Mouse (Mus musculus) left cerebral cortex, postnatal 10 days (tissue): Measurements from ENCODE around the gene Mgrn1. TPM values are rescaled to one million over a fixed set of nuclear protein-coding genes. Genes with fewer than 3 reads are reported as not detected.

Experiments
- DNase-seq, 2 experiments: peaks; one replicate each; pipeline ENCODE4 v3.0.0; 2021 to 2022; ENCODE audit warnings: low spot score in 2 of 2, mixed read lengths in 1 of 2; ENCODE audit errors: extremely low spot score in 1 of 2
- intact Hi-C: fragments of 180-260 bp; cut with DNase I; formaldehyde crosslinking; loops from one replicate; pipeline ENCODE4 v1.15.1; 2025
- total RNA-seq, 2 experiments: library from RNA; stranded (reverse); gene quantifications; 2 replicates each; pipeline ENCODE4 v1.2.3; 2021

Mgrn1 gene
- total RNA-seq, 2 experiments from 2014 or later: 176 to 182 TPM

DNA sequence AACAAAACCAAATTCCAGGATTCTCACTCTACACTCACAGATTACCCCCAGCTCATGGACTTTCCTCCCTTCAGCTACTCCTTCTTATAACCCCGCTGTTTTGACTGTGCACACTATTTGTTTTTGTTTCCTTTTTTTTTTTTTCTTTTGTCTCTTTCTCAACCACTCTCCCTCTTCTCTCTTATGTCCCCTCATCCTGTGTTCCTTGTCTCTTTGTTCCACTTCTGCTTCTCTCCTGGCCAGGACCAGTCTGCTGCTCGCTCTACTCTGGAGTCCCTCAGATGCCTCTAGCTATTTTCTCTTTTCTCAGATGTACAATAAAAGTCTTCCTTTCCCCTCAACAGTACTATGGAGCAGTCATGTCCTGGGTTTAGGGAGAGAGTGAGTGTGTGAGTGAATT, 16.3 kb downstream of the Mgrn1 start:
- no peak for DNase-seq
- intact Hi-C loops: no loop called here

GRCm38 (mm10) chr16:4903491-4904102, 17.5 kb downstream of the Mgrn1 start:
- no peak for DNase-seq
- intact Hi-C loops: no loop called here

DNA sequence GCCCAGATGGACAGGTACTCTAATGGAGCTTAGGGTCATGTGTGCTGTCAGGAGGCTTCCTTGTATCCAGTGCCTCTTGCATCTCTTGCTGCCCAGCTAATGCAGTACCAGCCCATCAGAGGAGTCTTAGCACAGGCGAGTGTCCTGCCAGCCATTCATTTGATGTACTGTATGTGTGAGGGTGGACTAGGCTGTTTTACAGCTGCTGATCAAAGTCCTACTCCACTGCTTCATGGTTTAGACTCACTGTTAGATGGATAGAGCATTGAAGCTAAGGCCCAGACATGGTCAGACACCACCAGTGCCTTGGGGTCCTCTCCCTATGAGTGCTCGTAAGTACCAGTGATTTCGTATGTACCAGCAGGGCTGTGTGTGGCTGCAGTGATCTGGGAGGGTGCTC, 18.8 kb downstream of the Mgrn1 start:
- intact Hi-C loops: no loop called here
- DNase-seq: no peak

DNA sequence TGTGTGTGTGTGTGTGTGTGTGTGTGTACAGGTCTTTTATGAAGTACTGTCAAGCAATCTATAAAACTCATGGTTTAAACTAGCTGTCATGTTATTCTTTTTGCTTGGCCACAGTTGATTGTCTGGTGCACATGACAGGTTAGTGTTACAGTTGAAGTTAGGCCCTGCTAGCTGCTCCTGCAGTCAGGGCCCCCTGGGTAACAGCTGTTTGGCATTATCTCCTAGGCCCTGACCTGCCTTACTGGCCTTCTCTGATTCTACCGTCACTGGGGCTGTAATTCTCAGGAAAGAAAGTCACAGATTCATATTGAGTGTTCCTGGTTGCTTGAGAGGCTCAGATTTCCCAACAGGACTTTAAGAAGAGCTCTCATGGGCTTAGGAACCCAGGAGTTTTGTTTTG, 19.5 kb downstream of the Mgrn1 start:
- intact Hi-C loops: no loop called here
- no peak for DNase-seq

DNA sequence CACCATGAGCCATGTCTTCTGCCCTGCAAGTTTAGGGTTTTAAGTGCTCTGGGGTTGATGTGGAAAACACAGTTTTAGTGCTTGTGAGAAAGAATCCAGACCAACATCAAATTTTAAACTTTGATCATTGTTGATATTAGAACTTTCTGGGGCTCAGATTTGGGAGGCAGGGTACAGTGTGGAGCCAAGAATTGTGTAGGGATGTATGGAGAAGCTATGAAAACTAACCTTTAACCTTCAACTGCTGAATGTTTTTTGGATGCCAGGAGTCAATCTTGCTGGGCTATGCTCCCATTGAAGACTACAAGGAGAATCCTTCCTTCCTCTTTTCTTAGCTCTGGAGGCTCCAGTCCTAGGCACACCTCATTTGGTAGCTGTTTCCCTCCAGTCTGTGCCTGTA, 20.5 kb downstream of the Mgrn1 start:
- no peak for DNase-seq
- intact Hi-C loops: no loop called here

DNA sequence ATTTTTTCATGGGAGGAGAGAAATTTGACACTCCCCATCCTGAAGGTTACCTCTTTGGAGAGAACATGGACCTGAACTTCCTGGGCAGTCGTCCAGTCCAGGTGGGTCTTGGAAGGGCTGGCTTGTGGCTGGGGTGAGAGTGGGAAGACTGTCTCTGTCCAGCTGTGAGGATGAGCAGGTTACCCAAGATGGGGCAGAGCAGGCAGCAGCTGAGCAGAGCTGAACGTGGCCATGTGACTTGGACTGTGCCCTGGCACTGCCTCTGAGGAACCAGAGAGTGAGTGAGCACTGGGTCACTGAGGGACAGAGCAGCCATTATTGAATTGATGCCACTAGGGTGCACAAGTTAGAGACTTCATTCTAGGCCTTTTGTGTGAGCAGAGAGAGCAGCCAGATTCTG, 21.3 kb downstream of the Mgrn1 start:
- intact Hi-C loops: no loop called here
- DNase-seq: no peak

DNA sequence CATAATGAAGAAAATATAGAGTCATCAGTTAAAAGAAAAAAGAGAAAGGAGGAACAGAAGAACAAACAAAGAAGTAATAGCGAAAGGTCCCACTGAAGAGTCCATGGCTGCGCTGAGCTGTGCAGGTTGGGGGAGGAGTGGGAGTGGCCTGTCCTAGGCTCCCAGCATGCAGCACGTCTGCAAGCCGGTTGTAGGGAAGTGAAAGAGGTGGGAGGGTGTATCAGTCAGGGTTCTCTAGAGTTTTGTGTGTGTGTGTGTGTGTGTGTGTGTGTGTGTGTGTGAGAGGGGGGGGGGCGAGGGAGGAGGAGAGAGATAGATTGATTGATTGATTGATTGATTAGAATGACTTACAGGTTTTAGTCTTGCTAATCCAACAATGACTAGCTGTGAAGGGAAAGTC, 21.9 kb downstream of the Mgrn1 start:
- intact Hi-C loops: no loop called here

GRCm38 (mm10) chr16:4909745-4910144, 23.7 kb downstream of the Mgrn1 start:
- DNase-seq: no peak
- intact Hi-C loops: no loop called here

More for the DNA sequence above, 21.9 kb downstream of the Mgrn1 start:
- no peak for DNase-seq

- DNase-seq: no peak
- intact Hi-C loops: no loop called here
These were observed 24.7 kb downstream of the Mgrn1 start for GRCm38 (mm10) chr16:4910758-4911157.

DNA sequence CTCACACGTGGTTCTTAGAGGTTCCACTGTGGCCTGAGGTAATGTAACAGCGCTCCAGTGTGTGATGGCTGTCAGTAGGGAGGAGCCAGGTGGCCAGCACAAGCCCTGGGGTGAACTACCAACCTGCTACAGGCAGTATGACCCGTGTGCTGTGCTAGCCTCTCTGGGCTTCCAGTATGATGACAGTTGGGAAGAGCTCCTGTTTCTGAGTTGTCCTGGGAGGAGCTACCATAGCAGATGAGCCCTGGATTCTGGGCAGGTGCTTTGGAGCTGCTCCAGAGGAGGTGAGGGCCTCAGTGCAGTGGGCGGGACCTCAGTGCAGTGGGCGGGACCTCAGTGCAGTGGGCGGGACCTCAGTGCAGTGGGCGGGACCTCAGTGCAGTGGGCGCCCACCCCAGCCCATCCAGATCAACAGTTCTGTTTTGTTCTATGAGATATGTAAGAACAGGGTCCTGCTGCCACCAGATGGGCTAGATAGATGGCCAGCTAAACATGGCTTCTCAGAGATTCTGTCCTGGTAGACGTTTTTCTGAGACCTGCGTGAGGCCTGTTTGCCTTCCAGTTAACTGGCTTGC, 26.1 kb downstream of the Mgrn1 start:
- intact Hi-C loops: no loop called here
- no peak for DNase-seq

DNA sequence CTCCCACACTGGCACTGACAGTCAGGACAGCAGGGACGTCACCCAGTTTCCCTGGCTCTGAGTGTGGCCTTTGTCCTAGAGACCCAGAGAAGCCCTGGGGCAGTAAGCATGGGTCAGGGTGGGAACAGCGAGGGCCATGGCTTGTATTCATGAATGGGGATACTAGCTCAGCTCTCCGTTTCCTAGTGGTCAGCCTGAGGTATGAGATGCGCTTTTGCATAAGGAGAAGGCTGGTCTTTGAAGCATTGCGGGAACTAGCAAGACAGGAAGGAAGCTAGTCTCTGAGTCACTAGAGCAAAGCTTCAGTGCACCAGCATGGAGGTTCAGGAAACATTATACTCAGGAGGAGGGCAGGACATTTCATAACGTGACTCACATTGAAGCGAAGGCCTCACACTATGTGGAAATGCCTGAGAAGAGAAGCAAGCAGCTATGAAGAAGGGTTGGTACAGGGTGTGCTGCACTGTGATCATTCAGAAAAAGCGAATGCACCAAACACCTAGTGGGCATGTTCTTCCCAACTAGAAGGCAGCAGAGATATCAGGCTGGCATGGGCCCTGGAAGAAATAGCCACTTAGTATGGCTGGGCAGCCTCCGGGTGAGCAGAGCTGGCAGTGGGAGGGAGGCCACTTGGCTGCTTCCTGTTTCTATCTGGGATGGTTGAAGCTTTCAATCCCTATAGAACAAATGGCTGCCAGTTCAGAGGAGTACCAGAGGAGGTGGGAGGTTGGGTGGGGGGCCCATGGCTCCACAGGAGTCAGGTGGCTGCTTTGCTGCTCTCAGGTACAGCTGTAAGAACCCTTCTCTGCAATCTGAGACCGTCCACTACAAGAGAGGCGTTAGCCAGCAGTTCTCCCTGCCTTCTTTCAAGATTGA, 27.1 kb downstream of the Mgrn1 start:
- DNase-seq: no peak
- intact Hi-C loops: no loop called here

DNA sequence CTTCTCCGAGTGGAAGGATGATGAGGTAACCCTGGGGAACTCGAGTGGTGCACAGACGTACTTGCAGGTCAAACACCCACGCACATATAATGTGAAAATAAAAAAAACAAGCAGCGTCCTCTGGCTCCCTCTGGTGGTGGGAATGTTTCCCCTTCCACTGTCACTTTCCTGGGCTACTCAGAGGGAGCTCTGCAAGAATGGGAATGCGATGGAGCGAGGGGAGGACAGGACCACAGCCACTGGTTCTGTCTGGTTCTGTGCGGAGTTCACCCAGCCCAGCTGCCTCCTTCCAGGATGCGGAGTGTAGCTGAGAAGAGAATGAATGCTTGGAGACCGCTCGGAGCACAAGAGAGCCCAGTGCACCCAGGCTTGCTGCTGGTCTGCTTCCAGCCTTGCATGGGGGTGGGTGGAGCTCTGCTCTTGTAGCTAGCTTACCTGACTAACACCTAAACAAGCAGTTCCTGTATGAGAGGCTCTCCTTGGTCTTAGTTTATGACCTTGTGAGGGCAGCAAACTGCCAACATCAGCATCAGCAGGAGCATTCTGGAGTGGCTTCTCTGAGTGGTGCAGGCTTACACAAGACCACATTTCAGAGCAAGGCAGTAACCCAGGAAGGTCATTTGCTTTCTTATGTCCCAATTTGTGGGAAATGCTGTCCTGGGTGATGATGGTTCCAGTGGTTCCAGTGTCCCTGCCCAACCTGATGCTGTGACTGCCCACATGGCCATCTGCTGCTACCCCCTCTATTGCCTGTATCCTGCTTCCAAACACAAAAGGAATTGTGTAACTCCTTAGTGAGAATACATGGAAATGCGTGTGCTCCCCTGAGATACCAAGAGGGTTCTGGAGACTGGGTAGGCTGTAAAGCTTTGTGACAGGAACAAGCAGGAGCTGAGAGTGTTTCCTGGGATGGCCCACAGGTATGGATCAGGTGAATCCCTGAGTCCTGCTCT, 28.0 kb downstream of the Mgrn1 start:
- DNase-seq: peak; percentile 78 to 85
- intact Hi-C loops: no loop called here

DNA sequence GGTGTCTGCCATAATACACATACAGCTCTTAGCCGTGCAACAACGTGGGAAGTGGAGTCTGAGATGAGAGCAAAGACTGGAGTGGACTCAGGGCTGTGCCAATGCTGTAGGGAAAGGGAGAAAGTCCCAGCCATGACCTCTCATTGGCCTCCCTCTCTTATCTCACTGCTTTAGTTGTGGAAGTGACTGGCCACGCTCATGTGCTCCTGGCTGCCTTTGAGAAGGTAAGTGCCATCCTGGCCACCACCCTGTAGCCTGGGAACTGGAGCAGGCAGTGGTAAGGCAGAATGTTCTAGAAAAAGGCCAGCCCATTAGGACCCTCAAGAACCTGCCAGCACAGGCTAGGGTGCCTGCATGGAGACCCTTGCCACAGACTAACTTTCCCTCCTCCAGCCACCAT, 29.9 kb downstream of the Mgrn1 start:
- no peak for DNase-seq
- intact Hi-C loops: no loop called here

- no peak for DNase-seq
- intact Hi-C loops: no loop called here
These were observed 30.6 kb downstream of the Mgrn1 start for GRCm38 (mm10) chr16:4916608-4917007.

DNA sequence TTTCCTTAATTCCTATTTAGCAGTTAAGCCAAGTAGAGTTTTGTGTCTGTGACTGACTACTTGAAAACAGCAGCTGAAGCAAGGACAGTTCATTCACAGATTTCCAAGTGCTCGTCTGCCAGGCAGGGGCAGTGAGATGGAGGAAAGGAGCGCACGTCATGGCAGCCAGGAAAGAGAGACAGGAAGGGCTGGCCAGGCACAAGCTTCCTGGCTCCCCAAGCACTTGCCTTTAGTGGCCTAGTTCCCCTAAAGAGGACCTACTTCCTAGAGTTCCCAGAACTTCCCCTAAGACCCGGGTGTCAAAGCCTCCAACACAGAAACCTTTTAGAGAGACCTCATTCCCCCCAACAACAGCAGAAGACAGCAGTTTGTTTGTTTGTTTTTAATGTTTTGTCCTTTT, 34.5 kb downstream of the Mgrn1 start:
- peak in 1 of 2 experiments; percentile 28 for DNase-seq
- intact Hi-C loops: no loop called here

DNA sequence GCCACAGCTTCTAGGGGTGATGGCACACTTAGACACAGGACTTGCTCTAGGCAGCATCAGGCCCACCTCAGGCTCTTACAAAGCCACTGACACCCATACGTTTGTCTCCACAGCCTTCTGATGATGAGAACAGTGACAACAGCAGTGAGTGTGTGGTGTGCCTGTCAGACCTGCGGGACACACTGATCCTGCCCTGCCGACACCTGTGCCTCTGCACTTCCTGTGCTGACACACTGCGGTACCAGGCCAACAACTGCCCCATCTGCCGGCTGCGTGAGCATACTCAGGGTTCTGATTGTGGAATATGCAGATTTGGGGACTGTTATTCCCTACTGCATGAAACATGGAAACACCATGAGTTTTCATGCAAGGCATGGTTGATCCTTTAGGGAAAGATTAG, 36.4 kb downstream of the Mgrn1 start:
- intact Hi-C loops: no loop called here
- peak in 1 of 2 experiments; percentile 29 for DNase-seq

GRCm38 (mm10) chr16:4923996-4924395, 37.9 kb downstream of the Mgrn1 start:
- DNase-seq: no peak
- intact Hi-C loops: no loop called here

DNA sequence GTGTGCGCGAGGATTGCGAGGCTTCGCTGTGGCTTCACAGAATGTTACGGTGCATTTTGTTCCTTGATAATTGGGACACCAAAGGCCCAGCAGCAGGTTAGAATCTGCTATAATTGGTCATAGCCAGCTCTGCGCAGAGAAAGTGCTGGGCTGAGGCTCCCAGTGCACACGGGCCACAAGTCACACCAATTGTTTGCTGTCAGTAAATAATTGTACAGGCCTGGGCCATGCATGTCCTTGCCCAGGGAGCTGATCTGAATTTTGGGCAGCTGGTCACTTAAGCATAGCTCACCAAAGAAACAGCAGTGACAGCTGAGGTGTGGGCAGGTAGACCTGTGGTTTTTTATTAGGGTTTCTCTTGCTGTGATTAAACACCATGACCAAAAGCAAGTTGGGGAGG, 41.9 kb downstream of the Mgrn1 start:
- no peak for DNase-seq
- intact Hi-C loops: no loop called here

GRCm38 (mm10) chr16:4928474-4928873, 42.4 kb downstream of the Mgrn1 start:
- DNase-seq: no peak
- intact Hi-C loops: no loop called here
